Mouse (Mus musculus): ENCODE measurements around the gene Frem3. TPM values are rescaled to one million over a fixed set of nuclear protein-coding genes. Genes with fewer than 3 reads are reported as not detected.

Gene Frem3
- not detected for total RNA-seq (2023)

GRCm38 (mm10) chr8:80610549-80611440 is at the start of gene Frem3:
Gene Frem3, plus strand, starts transcription at chr8:80611080.

GRCm38 (mm10) chr8:80739155-80739924 is 128.5 kb downstream of the Frem3 start, which contains the start of gene Smarca5:
Gene Smarca5, minus strand, starts transcription at chr8:80739497.

Other genes starting within 250 kb of the Frem3 start
- 10 to 100 TPM in 1 of 2 experiments, 1 to 10 TPM in 1; 6.3 to 18.3 TPM for gene Gypa, start 117.3 kb upstream of the Frem3 start, total RNA-seq (2023)
- gene Smarca5, start 128.4 kb downstream of the Frem3 start, total RNA-seq (2023) = 10 to 100 TPM; 74.6 to 79.1 TPM

All from neutrophil, adult 59 days (primary cell).